Mouse (Mus musculus): ENCODE data around the gene Gm20736.
"Not testable (repeated sequence)": the region's sequence is repeated elsewhere in the genome, so short reads cannot be mapped to it uniquely, and the experiment has no call there.

Gm20736 gene

DNA sequence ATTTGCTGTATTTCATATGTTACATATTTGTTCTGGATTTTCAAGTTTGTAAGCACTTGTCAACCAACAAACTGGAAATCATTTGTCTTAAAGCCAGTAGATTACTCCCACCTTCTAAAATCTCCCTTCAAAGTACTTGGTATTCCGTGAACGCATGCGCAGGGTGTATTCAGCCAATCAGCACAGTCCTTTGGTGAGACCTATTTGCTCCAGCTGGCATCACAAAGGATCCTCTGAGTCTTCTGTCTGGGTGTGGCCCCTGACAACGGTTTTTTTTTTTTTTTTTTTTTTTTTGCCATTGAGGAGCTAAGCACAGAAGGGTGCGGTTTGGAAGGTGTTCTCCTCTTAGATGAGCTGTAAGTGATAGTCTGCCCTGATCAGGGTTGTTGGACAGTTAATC lies at the start of gene Gm20736:
Gene Gm20736, plus strand, starts transcription at position 301 of the 400 bp plus-strand sequence.
- in situ Hi-C loops (cut with MboI) = not testable (repeated sequence)
